Mouse (Mus musculus): ENCODE measurements at regions not wholly inside any gene's neighbourhood (a gene's known extent, or its start where the extent isn't known, plus 50 kb on each side); places are given as distances from the start of the nearest gene placed in this dataset.

GRCm38 (mm10) chr3:35387386-35387785, 366.5 kb upstream of the Atp11b start:
- DNase-seq = no peak

- DNase-seq = no peak
Measured at GRCm38 (mm10) chr3:35392657-35393056, 361.2 kb upstream of the Atp11b start.

GRCm38 (mm10) chr3:35400213-35400612, 353.7 kb upstream of the Atp11b start:
- no peak for DNase-seq

GRCm38 (mm10) chr3:35402666-35403065, 351.2 kb upstream of the Atp11b start:
- DNase-seq = no peak

GRCm38 (mm10) chr3:35403952-35404351, 350.0 kb upstream of the Atp11b start:
- no peak for DNase-seq

GRCm38 (mm10) chr3:35404492-35405390, 349.2 kb upstream of the Atp11b start:
- no peak for DNase-seq

- peak in 1 of 2 experiments; percentile 6 for DNase-seq
Measured at GRCm38 (mm10) chr3:35405621-35406079, 348.3 kb upstream of the Atp11b start.

GRCm38 (mm10) chr3:35437687-35438086, 316.2 kb upstream of the Atp11b start:
- DNase-seq = no peak

GRCm38 (mm10) chr3:35462858-35463257, 291.0 kb upstream of the Atp11b start:
- DNase-seq = no peak

GRCm38 (mm10) chr3:35464212-35464911, 289.5 kb upstream of the Atp11b start:
- DNase-seq = no peak

GRCm38 (mm10) chr3:35465956-35466355, 287.9 kb upstream of the Atp11b start:
- DNase-seq = no peak

- DNase-seq = no peak
Measured at GRCm38 (mm10) chr3:35473351-35473750, 280.6 kb upstream of the Atp11b start.

GRCm38 (mm10) chr3:35474361-35474760, 279.5 kb upstream of the Atp11b start:
- no peak for DNase-seq

GRCm38 (mm10) chr3:35475326-35475725, 278.6 kb upstream of the Atp11b start:
- peak in 1 of 2 experiments; percentile 10 for DNase-seq

GRCm38 (mm10) chr3:35480714-35481695, 272.9 kb upstream of the Atp11b start:
- DNase-seq = no peak

GRCm38 (mm10) chr3:35481841-35482240, 272.1 kb upstream of the Atp11b start:
- DNase-seq = peak in 1 of 2 experiments; percentile 3

GRCm38 (mm10) chr3:35482296-35482695, 271.6 kb upstream of the Atp11b start:
- DNase-seq = peak; percentile 41 to 57

- no peak for DNase-seq
Measured at GRCm38 (mm10) chr3:35482759-35483158, 271.1 kb upstream of the Atp11b start.

- DNase-seq = no peak
Measured at GRCm38 (mm10) chr3:35496027-35496824, 257.7 kb upstream of the Atp11b start.

- no peak for DNase-seq
Measured at GRCm38 (mm10) chr3:35510314-35510713, 243.6 kb upstream of the Atp11b start.

- DNase-seq = no peak
Measured at GRCm38 (mm10) chr3:35516517-35516916, 237.4 kb upstream of the Atp11b start.

GRCm38 (mm10) chr3:35520131-35520530, 233.8 kb upstream of the Atp11b start:
- DNase-seq = no peak
